Mouse (Mus musculus): ENCODE data around the gene Efemp1. TPM values are rescaled to one million over a fixed set of nuclear protein-coding genes. Genes with fewer than 3 reads are reported as not detected.

The Efemp1 gene
- polyA plus RNA-seq, 1 experiment from 2014 or later = 1.8 TPM

- H3K27ac ChIP-seq (replicated peaks) = no peak overlapping the region
- H3K4me2 ChIP-seq = no peak overlapping the region
- H3K27me3 ChIP-seq = no peaks in the 10 kb centered on the region
- no peak overlapping the region for H3K9ac ChIP-seq
- no peaks in the 10 kb centered on the region for H3K36me3 ChIP-seq (replicated peaks)
- H3K9me3 ChIP-seq (replicated peaks) = no peaks in the 10 kb centered on the region
- no peaks in the 10 kb centered on the region for H3K4me1 ChIP-seq (replicated peaks)
- ATAC-seq (ENCODE audit: insufficient read depth) = no peak
- no peak overlapping the region for H3K4me3 ChIP-seq (replicated peaks)
- 48% methylated on average over 1 of the region's 1 CpGs for WGBS (ENCODE audit: insufficient replicate concordance)
These were observed 86.6 kb downstream of the Efemp1 start for GRCm38 (mm10) chr11:28939651-28940050.

- H3K27me3 ChIP-seq = no peaks in the 10 kb centered on the region
- WGBS (ENCODE audit: insufficient replicate concordance) = 38% methylated on average over 2 of the region's 2 CpGs
- H3K27ac ChIP-seq (replicated peaks) = no peak overlapping the region
- no peak overlapping the region for H3K4me2 ChIP-seq
- no peak for ATAC-seq (ENCODE audit: insufficient read depth)
- H3K9me3 ChIP-seq (replicated peaks) = no peaks in the 10 kb centered on the region
- no peaks in the 10 kb centered on the region for H3K36me3 ChIP-seq (replicated peaks)
- H3K4me1 ChIP-seq (replicated peaks) = no peaks in the 10 kb centered on the region
- H3K4me3 ChIP-seq (replicated peaks) = no peak overlapping the region
- H3K9ac ChIP-seq = no peak overlapping the region
These were observed 98.7 kb downstream of the Efemp1 start for GRCm38 (mm10) chr11:28951586-28952210.

- Histone ChIP-seq H3K27me3 (no peaks in the 10 kb centered on the region), H3K36me3 (replicated peaks) (no peaks in the 10 kb centered on the region), H3K9ac (no peak overlapping the region), H3K4me3 (replicated peaks) (no peak overlapping the region), H3K27ac (replicated peaks) (no peak overlapping the region), H3K9me3 (replicated peaks) (no peaks in the 10 kb centered on the region), H3K4me1 (replicated peaks) (no peaks in the 10 kb centered on the region), H3K4me2 (no peak overlapping the region)
- 44% methylated on average over 6 of the region's 6 CpGs for WGBS (ENCODE audit: insufficient replicate concordance)
- no peak for ATAC-seq (ENCODE audit: insufficient read depth)
These were observed 101.8 kb downstream of the Efemp1 start for GRCm38 (mm10) chr11:28954673-28955304.

- ATAC-seq (ENCODE audit: insufficient read depth) = no peak
These were observed 102.3 kb downstream of the Efemp1 start for GRCm38 (mm10) chr11:28955305-28955701.

GRCm38 (mm10) chr11:28961381-28961780 lies 108.4 kb downstream of the Efemp1 start:
- Histone ChIP-seq H3K27ac (replicated peaks) (no peak overlapping the region), H3K9ac (no peak overlapping the region), H3K4me3 (replicated peaks) (no peak overlapping the region), H3K4me1 (replicated peaks) (no peaks in the 10 kb centered on the region), H3K4me2 (no peak overlapping the region), H3K9me3 (replicated peaks) (no peaks in the 10 kb centered on the region), H3K36me3 (replicated peaks) (no peaks in the 10 kb centered on the region), H3K27me3 (no peaks in the 10 kb centered on the region)
- no peak for ATAC-seq (ENCODE audit: insufficient read depth)
- WGBS (ENCODE audit: insufficient replicate concordance) = 70% methylated on average over 1 of the region's 1 CpGs

More at GRCm38 (mm10) chr11:28955305-28955701, 102.3 kb downstream of the Efemp1 start:
- Histone ChIP-seq H3K4me1 (replicated peaks) (no peaks in the 10 kb centered on the region), H3K9me3 (replicated peaks) (no peaks in the 10 kb centered on the region), H3K27ac (replicated peaks) (no peak overlapping the region), H3K4me2 (no peak overlapping the region), H3K4me3 (replicated peaks) (no peak overlapping the region), H3K27me3 (no peaks in the 10 kb centered on the region), H3K9ac (no peak overlapping the region), H3K36me3 (replicated peaks) (no peaks in the 10 kb centered on the region)
